Mouse (Mus musculus) MEL (cell line): Measurements from ENCODE around the gene Tcte1. TPM values are rescaled to one million over a fixed set of nuclear protein-coding genes. Genes with fewer than 3 reads are reported as not detected.

Experiments
- DNase-seq: peaks from one replicate; pipeline ENCODE4 v3.0.0; 2011; ENCODE audit warnings: low read depth, low spot score
- H3K27ac ChIP-seq: 2 replicates; pipeline ENCODE4 v1.5.1; 2012; ENCODE audit warnings: low read depth, mild to moderate bottlenecking, control low read depth, low read length, moderate library complexity; ENCODE audit not compliant: control insufficient read depth
- H3K27me3 ChIP-seq, 2 experiments: fragments of 150-350 bp in 1 of 2; sonication (generic) in 1 of 2; 2 replicates each; pipeline ENCODE4 v1.6.1; 2012; ENCODE audit warnings: low read length in 2 of 2, mild to moderate bottlenecking in 2 of 2, improper control_type of control experiment in 1 of 2, moderate library complexity in 1 of 2; ENCODE audit not compliant: insufficient read depth in 2 of 2, control insufficient read depth in 1 of 2
- H3K36me3 ChIP-seq, 2 experiments: 2 replicates each; pipeline ENCODE4 v1.6.1; 2012 to 2014; ENCODE audit warnings: low read length in 2 of 2, improper control_type of control experiment in 1 of 2, inconsistent platforms in 1 of 2, mild to moderate bottlenecking in 1 of 2; ENCODE audit not compliant: insufficient read depth in 2 of 2, control insufficient read depth in 1 of 2
- H3K4me1 ChIP-seq, 2 experiments: fragments of 150-350 bp in 1 of 2; sonication (generic) in 1 of 2; 2 replicates each; pipeline ENCODE4 v1.6.1; 2012; ENCODE audit warnings: low read length in 2 of 2, improper control_type of control experiment in 1 of 2, mild to moderate bottlenecking in 1 of 2; ENCODE audit not compliant: insufficient read depth in 2 of 2, control insufficient read depth in 1 of 2
- H3K4me3 ChIP-seq, 2 experiments: fragments of 150-350 bp in 1 of 2; sonication (generic) in 1 of 2; 2 replicates each; pipeline ENCODE4 v1.5.1; 2012; ENCODE audit warnings: low read depth in 2 of 2, low read length in 2 of 2, mild to moderate bottlenecking in 2 of 2, moderate library complexity in 2 of 2, control low read depth in 1 of 2, improper control_type of control experiment in 1 of 2; ENCODE audit not compliant: control insufficient read depth in 1 of 2, insufficient read depth in 1 of 2
- H3K79me2 ChIP-seq: 2 replicates; pipeline ENCODE4 v1.6.1; 2012; ENCODE audit warnings: mild to moderate bottlenecking, low read length, moderate library complexity; ENCODE audit not compliant: control insufficient read depth, poor library complexity, insufficient read depth
- H3K9ac ChIP-seq: 2 replicates; pipeline ENCODE4 v1.6.1; 2012; ENCODE audit warnings: low read depth, mild to moderate bottlenecking, control low read depth, low read length, moderate library complexity; ENCODE audit not compliant: control insufficient read depth, poor library complexity, severe bottlenecking
- H3K9me3 ChIP-seq: fragments of 150-350 bp; sonication (generic); replicated peaks from 2 replicates; pipeline ENCODE4 v1.6.1; 2012; ENCODE audit warnings: mild to moderate bottlenecking, low read length, improper control_type of control experiment, moderate library complexity; ENCODE audit not compliant: insufficient read depth
- CHD1 ChIP-seq: IDR thresholded peaks from 2 replicates; pipeline ENCODE4 v1.6.1; 2012; ENCODE audit warnings: low read depth, mild to moderate bottlenecking, inconsistent platforms, low read length, improper control_type of control experiment
- CHD2 ChIP-seq: IDR thresholded peaks from 2 replicates; pipeline ENCODE4 v1.6.1; 2011; ENCODE audit warnings: low read length, improper control_type of control experiment
- CTCF ChIP-seq, 3 experiments: IDR thresholded peaks in 2 of 3; conservative IDR thresholded peaks in 1 of 3; 2 replicates each; pipeline ENCODE4 v1.5.1; 2011 to 2012; ENCODE audit warnings: low read length in 3 of 3, low read depth in 2 of 3, mild to moderate bottlenecking in 2 of 3, improper control_type of control experiment in 1 of 3, inconsistent platforms in 1 of 3, mixed read lengths in 1 of 3, moderate library complexity in 1 of 3; ENCODE audit not compliant: control insufficient read depth in 1 of 3, insufficient read depth in 1 of 3, poor library complexity in 1 of 3, severe bottlenecking in 1 of 3
- E2F4 ChIP-seq: IDR thresholded peaks from 2 replicates; pipeline ENCODE4 v1.6.1; 2011; ENCODE audit warnings: low read depth, low read length, improper control_type of control experiment, borderline replicate concordance
- ETS1 ChIP-seq: IDR thresholded peaks from 2 replicates; pipeline ENCODE4 v1.6.1; 2012; ENCODE audit warnings: low read depth, mild to moderate bottlenecking, inconsistent platforms, low read length, improper control_type of control experiment, moderate library complexity
- GABPA ChIP-seq: IDR thresholded peaks from 2 replicates; pipeline ENCODE4 v1.6.1; 2012; ENCODE audit warnings: low read depth, mild to moderate bottlenecking, inconsistent platforms, low read length, improper control_type of control experiment, moderate library complexity
- KAT2A ChIP-seq: conservative IDR thresholded peaks from 2 replicates; pipeline ENCODE4 v1.6.1; 2012; ENCODE audit warnings: low read depth, low read length, improper control_type of control experiment, inconsistent platforms
- MAFK ChIP-seq: IDR thresholded peaks from 2 replicates; pipeline ENCODE4 v1.6.1; 2011; ENCODE audit warnings: low read depth, mild to moderate bottlenecking, low read length, improper control_type of control experiment, borderline replicate concordance
- MEF2A ChIP-seq: IDR thresholded peaks from 2 replicates; pipeline ENCODE4 v1.6.1; 2014; ENCODE audit warnings: low read depth, mild to moderate bottlenecking, inconsistent platforms, low read length, improper control_type of control experiment; ENCODE audit not compliant: poor library complexity, insufficient replicate concordance, severe bottlenecking; ENCODE audit errors: extremely low read depth
- NELFE ChIP-seq: IDR thresholded peaks from 2 replicates; pipeline ENCODE4 v1.6.1; 2011; ENCODE audit warnings: low read depth, low read length, improper control_type of control experiment
- NRF1 ChIP-seq: IDR thresholded peaks from 2 replicates; pipeline ENCODE4 v1.6.1; 2014; ENCODE audit warnings: low read depth, mild to moderate bottlenecking, inconsistent platforms, low read length, improper control_type of control experiment, moderate library complexity; ENCODE audit not compliant: poor library complexity, insufficient read depth, severe bottlenecking
- POLR2A ChIP-seq, 2 experiments: IDR thresholded peaks; 2 replicates each; pipeline ENCODE4 v1.6.1; 2011 to 2012; ENCODE audit warnings: low read length in 2 of 2, mild to moderate bottlenecking in 2 of 2, control low read depth in 1 of 2, improper control_type of control experiment in 1 of 2, low read depth in 1 of 2, moderate library complexity in 1 of 2; ENCODE audit not compliant: control insufficient read depth in 1 of 2, insufficient read depth in 1 of 2, poor library complexity in 1 of 2
- POLR2AphosphoS2 ChIP-seq: IDR thresholded peaks from 2 replicates; pipeline ENCODE4 v1.6.1; 2011; ENCODE audit warnings: low read length, improper control_type of control experiment
- RAD21 ChIP-seq: IDR thresholded peaks from 2 replicates; pipeline ENCODE4 v1.6.1; 2011; ENCODE audit warnings: mild to moderate bottlenecking, low read depth, low read length, improper control_type of control experiment
- RCOR1 ChIP-seq: IDR thresholded peaks from 2 replicates; pipeline ENCODE4 v1.6.1; 2012; ENCODE audit warnings: low read depth, mild to moderate bottlenecking, inconsistent platforms, low read length, improper control_type of control experiment
- SIN3A ChIP-seq: IDR thresholded peaks from 2 replicates; pipeline ENCODE4 v1.6.1; 2012; ENCODE audit warnings: low read length, improper control_type of control experiment, inconsistent platforms
- SMC3 ChIP-seq: IDR thresholded peaks from 2 replicates; pipeline ENCODE4 v1.6.1; 2011; ENCODE audit warnings: low read depth, low read length, improper control_type of control experiment
- TBP ChIP-seq: IDR thresholded peaks from 2 replicates; pipeline ENCODE4 v1.8.0; 2011; ENCODE audit warnings: low read depth, low read length, improper control_type of control experiment
- TCF12 ChIP-seq: IDR thresholded peaks from 2 replicates; pipeline ENCODE4 v1.6.1; 2014; ENCODE audit warnings: low read depth, mild to moderate bottlenecking, inconsistent platforms, low read length, improper control_type of control experiment, moderate library complexity
- UBTF ChIP-seq: IDR thresholded peaks from 2 replicates; pipeline ENCODE4 v1.6.1; 2012; ENCODE audit warnings: low read depth, mild to moderate bottlenecking, inconsistent platforms, low read length, improper control_type of control experiment, moderate library complexity, borderline replicate concordance; ENCODE audit not compliant: insufficient read depth
- ZC3H11A ChIP-seq: IDR thresholded peaks from 2 replicates; pipeline ENCODE4 v1.6.1; 2012; ENCODE audit warnings: low read depth, mild to moderate bottlenecking, inconsistent platforms, low read length, improper control_type of control experiment
- ZMIZ1 ChIP-seq: IDR thresholded peaks from 2 replicates; pipeline ENCODE4 v1.6.1; 2012; ENCODE audit warnings: low read depth, mild to moderate bottlenecking, inconsistent platforms, low read length, improper control_type of control experiment, moderate library complexity
- polyA plus RNA-seq, 2 experiments: library from polyadenylated mRNA; stranded (reverse) in 1 of 2; unstranded in 1 of 2; fragments of >175 nt in 1 of 2; fragments of >200 nt in 1 of 2; gene quantifications; 2 replicates each; pipeline versions ENCODE4 v1.2.1 to v1.2.4; 2012; ENCODE audit warnings: low replicate concordance in 2 of 2, low read depth in 1 of 2; ENCODE audit not compliant: insufficient read length in 2 of 2, insufficient read depth in 1 of 2, missing spikeins in 1 of 2
- total RNA-seq: library from RNA; depleted of rRNA; stranded (reverse); fragments of 300-350 nt; gene quantifications from 2 replicates; pipeline ENCODE4 v1.2.3, GENCODE M21; 2012

Tcte1 gene
- total and polyA plus RNA-seq, 3 experiments, result not detected

GRCm38 (mm10) chr17:45566360-45567161, 43.3 kb downstream of the Tcte1 start (continued):
- TF ChIP-seq ZC3H11A (no peak), CHD1 (no peak), ETS1 (no peak), CTCF (IDR thresholded peaks at IDR 0.05 in 2 of 3, conservative IDR thresholded peaks at IDR 0.05 in 1 of 3; ENCODE audit: control insufficient read depth in 1 of 3, insufficient read depth in 1 of 3, low read depth in 2 of 3, low read length in 3 of 3, poor library complexity in 1 of 3, severe bottlenecking in 1 of 3) (no peak), POLR2AphosphoS2 (peak; percentile 98; the same call in 1 of the 2 replicates), SIN3A (no peak), MAFK (no peak), SMC3 (peak; percentile 4; the same call in 1 of the 2 replicates), KAT2A (no peak), NRF1 (no peak), RCOR1 (no peak)

DNA sequence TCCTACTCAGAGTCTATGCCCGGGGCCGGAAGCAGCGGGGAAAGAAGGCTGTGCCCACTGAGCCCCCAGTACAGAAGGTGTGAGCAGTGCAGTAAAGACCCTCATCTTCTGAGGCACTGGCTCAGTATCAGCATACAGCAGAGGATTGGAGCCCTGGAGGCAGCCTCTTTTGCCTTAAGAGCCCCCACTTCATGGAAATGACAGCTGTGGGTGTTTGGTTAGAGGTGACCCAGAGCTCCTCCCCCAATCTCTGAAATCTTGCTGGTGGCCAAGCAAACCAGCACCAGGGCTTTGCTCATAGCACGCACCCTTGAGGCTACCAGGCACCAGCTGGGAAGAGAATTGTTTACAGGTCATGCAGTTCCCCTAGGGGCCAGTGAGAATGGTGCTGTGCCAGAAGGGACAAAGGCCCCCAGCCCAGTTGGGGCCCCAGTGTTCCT, 43.9 kb downstream of the Tcte1 start:
- Histone ChIP-seq H3K4me3 (no peak overlapping the region), H3K27ac (no peak overlapping the region), H3K9ac (no peak overlapping the region), H3K27me3 (no peaks in the 10 kb centered on the region), H3K9me3 (no peaks in the 10 kb centered on the region), H3K36me3 (peaks cover 25 to 28% of the 10 kb centered on the region in 2 experiments), H3K79me2 (peaks cover 39% of the 10 kb centered on the region), H3K4me1 (peaks cover 0 to 29% of the 10 kb centered on the region in 2 experiments; a peak in 2 of 4 replicates)
- peak; percentile 73 for DNase-seq
- no peak for TF ChIP-seq MAFK
- TF ChIP-seq CHD1, result no peak
- no peak for TF ChIP-seq TBP
- TF ChIP-seq RAD21, result no peak
- TF ChIP-seq E2F4, result no peak
- no peak for TF ChIP-seq GABPA
- no peak for TF ChIP-seq UBTF
- peak; percentile 91 for TF ChIP-seq POLR2AphosphoS2
- TF ChIP-seq SMC3, result peak; percentile 24; the same call in 1 of the 2 replicates
- TF ChIP-seq CHD2, result no peak; the same call in 1 of the 2 replicates
- no peak for TF ChIP-seq MEF2A
- peak; percentile 86; the same call in 1 of the 2 replicates for TF ChIP-seq ZMIZ1
- TF ChIP-seq TCF12, result no peak
- TF ChIP-seq POLR2A (IDR thresholded peaks at IDR 0.05; ENCODE audit: control insufficient read depth in 1 of 2, insufficient read depth in 1 of 2, low read depth in 1 of 2, low read length in 2 of 2, poor library complexity in 1 of 2), result peak; percentile 38 to 87; a peak in 3 of 4 replicates
- no peak for TF ChIP-seq NELFE
- TF ChIP-seq SIN3A, result no peak
- TF ChIP-seq CTCF (IDR thresholded peaks at IDR 0.05 in 2 of 3, conservative IDR thresholded peaks at IDR 0.05 in 1 of 3; ENCODE audit: control insufficient read depth in 1 of 3, insufficient read depth in 1 of 3, low read depth in 2 of 3, low read length in 3 of 3, poor library complexity in 1 of 3, severe bottlenecking in 1 of 3), result no peak
